Mouse (Mus musculus): Measurements from ENCODE around the gene Dpt.

DNA sequence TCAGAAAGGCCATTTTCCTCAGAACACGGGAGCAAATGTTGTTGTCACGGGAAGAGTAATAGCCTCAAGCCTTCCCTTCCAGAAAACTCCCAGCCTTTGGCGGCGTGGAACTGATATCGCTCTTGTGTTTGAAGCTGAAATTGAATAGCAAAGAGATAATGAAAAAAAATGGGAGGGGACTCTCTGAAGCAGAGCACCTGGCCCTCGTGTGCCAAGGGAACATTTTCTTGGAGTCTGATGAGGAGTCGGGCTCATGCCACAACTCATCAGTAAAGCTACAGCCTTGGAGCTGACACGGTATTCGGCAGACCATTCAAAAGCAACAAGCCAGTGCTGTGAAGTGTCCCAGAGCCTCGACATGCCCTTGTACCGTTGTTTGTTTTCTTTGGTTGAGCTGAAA is 7.8 kb downstream of the Dpt start:
- no peak for TF ChIP-seq CTCF (IDR thresholded peaks at IDR 0.05; ENCODE audit: borderline replicate concordance, control insufficient read depth, extremely low read depth, insufficient read depth, low read length, poor library complexity)
- no peak for TF ChIP-seq POLR2A (IDR thresholded peaks at IDR 0.05; ENCODE audit: control insufficient read depth, extremely low read depth, insufficient read depth, low read length, poor library complexity)
